Comparison of ENCODE assay signal across 7 mouse cellular contexts in genomic region chr1:74283686-74284463, GRCm38 (mm10). TPM values are rescaled to one million over a fixed set of nuclear protein-coding genes. Genes with fewer than 3 reads are reported as not detected.
DNase-seq lines count a peak whose midpoint lies in the region; ATAC-seq and TF ChIP-seq lines count a peak whose summit lies in the region.

No protein-coding gene starts in this region.

- no peak; the same call in 1 of the 2 replicates for TF ChIP-seq POLR2A in embryonic fibroblast, embryonic 13.5 days (IDR thresholded peaks at IDR 0.05; ENCODE audit: low read depth, low read length)

- H3K9ac ChIP-seq in hindbrain, embryonic 12.5 days: peak overlapping the region; percentile 89

- H3K4me2 ChIP-seq in hindbrain, embryonic 12.5 days (replicated peaks): peak overlapping the region; percentile 87

- peak; percentile 23; the same call in 1 of the 2 replicates for ATAC-seq in G1E (ENCODE audit: extremely low read depth, insufficient number of reproducible peaks, low FRiP score, poor library complexity, severe bottlenecking)
- ATAC-seq in hindbrain, embryonic 12.5 days (ENCODE audit: low FRiP score): peak; percentile 48

- peaks cover 70% of the 10 kb centered on the region for H3K36me3 ChIP-seq in G1E (replicated peaks)
- peaks cover 44% of the 10 kb centered on the region for H3K36me3 ChIP-seq in hindbrain, embryonic 12.5 days
- H3K36me3 ChIP-seq in megakaryocyte, embryonic 14.5 days (replicated peaks; ENCODE audit: low read length): peaks cover 70% of the 10 kb centered on the region

- peak; percentile 81 for DNase-seq in G1E (ENCODE audit: low spot score)
- DNase-seq in adrenal gland, postnatal 10 days: peak; percentile 83
- peak; percentile 42 to 86 for DNase-seq in left cerebral cortex, postnatal 10 days (ENCODE audit: extremely low spot score in 1 of 2, low spot score in 2 of 2)
- peak; percentile 59 to 64 for DNase-seq in spleen, postnatal 36 days (ENCODE audit: low spot score in 2 of 2)

- 15% methylated on average over 15 of the region's 15 CpGs for WGBS in hindbrain, embryonic 12.5 days

- intact Hi-C loops in left cerebral cortex, postnatal 10 days (cut with DNase I): no loop called here

- peaks cover 3% of the 10 kb centered on the region; the same call in 1 of the 2 replicates for H3K27me3 ChIP-seq in G1E (ENCODE audit: insufficient read depth, low read length)
- no peaks in the 10 kb centered on the region for H3K27me3 ChIP-seq in hindbrain, embryonic 12.5 days
- peaks cover 3% of the 10 kb centered on the region for H3K27me3 ChIP-seq in megakaryocyte, embryonic 14.5 days (replicated peaks)

- no peak overlapping the region for H3K27ac ChIP-seq in embryonic fibroblast, embryonic 13.5 days (ENCODE audit: insufficient read depth, low read length)
- H3K27ac ChIP-seq in hindbrain, embryonic 12.5 days: peak overlapping the region; percentile 75

- no peaks in the 10 kb centered on the region for H3K9me3 ChIP-seq in G1E (replicated peaks)
- H3K9me3 ChIP-seq in hindbrain, embryonic 12.5 days (replicated peaks): no peaks in the 10 kb centered on the region
- H3K9me3 ChIP-seq in megakaryocyte, embryonic 14.5 days: no peaks in the 10 kb centered on the region

- H3K4me3 ChIP-seq in G1E (ENCODE audit: low read depth, low read length): peak overlapping the region; percentile 79
- peak overlapping the region; percentile 72 for H3K4me3 ChIP-seq in embryonic fibroblast, embryonic 13.5 days (ENCODE audit: insufficient read depth, low read length)
- H3K4me3 ChIP-seq in hindbrain, embryonic 12.5 days: peak overlapping the region; percentile 78
- H3K4me3 ChIP-seq in megakaryocyte, embryonic 14.5 days (replicated peaks): peak overlapping the region; percentile 95

- no peak for TF ChIP-seq CTCF in G1E (IDR thresholded peaks at IDR 0.05; ENCODE audit: low read depth, low read length)
- no peak for TF ChIP-seq CTCF in embryonic fibroblast, embryonic 13.5 days (IDR thresholded peaks at IDR 0.05; ENCODE audit: borderline replicate concordance, insufficient read depth, low read length)

- peaks cover 67% of the 10 kb centered on the region for H3K4me1 ChIP-seq in G1E (ENCODE audit: insufficient read depth, low read depth, low read length)
- H3K4me1 ChIP-seq in embryonic fibroblast, embryonic 13.5 days (ENCODE audit: control insufficient read depth, insufficient read depth, low read length): peaks cover 4% of the 10 kb centered on the region
- H3K4me1 ChIP-seq in hindbrain, embryonic 12.5 days: peaks cover 20% of the 10 kb centered on the region
- H3K4me1 ChIP-seq in megakaryocyte, embryonic 14.5 days: peaks cover 77% of the 10 kb centered on the region

RNA-seq across cellular contexts. Expression of gene Aamp, which starts 0.7 kb away (rescaled TPM):
- 54.8 and 63.5 TPM in 2 replicates for total RNA-seq in G1E (2014; fragmentation: Nextera tagmentation)
- 127 and 129 TPM in 2 replicates for total RNA-seq in G1E (2017)
- 250 and 265 TPM in 2 replicates for polyA plus RNA-seq in G1E (2012)
- total RNA-seq in adrenal gland, postnatal 10 days (2021): 100 to 1,000 TPM; 151 to 159 TPM
- 85.7 and 90.3 TPM in 2 replicates for polyA plus RNA-seq in embryonic fibroblast, embryonic 13.5 days (2011; ENCODE audit: insufficient read length, low read depth, missing spikeins)
- polyA plus RNA-seq in hindbrain, embryonic 12.5 days (2016; fragmentation: Nextera tagmentation; extraction: Ambion mirVana): 180 and 183 TPM in 2 replicates
- total RNA-seq in left cerebral cortex, postnatal 10 days (2021): 100 to 1,000 TPM; 131 to 139 TPM
- 180 and 228 TPM in 2 replicates for polyA plus RNA-seq in megakaryocyte, embryonic 14.5 days (2012; ENCODE audit: insufficient read depth, low replicate concordance)

RNA-seq across cellular contexts. Expression of gene Pnkd, which starts 0.9 kb away (rescaled TPM):
- total RNA-seq in G1E (2014; fragmentation: Nextera tagmentation) (27.7 and 58.4 TPM in 2 replicates), G1E (2017) (30.5 and 37.9 TPM in 2 replicates)
- polyA plus RNA-seq in G1E (2012): 186 and 219 TPM in 2 replicates
- 100 to 1,000 TPM; 116 to 139 TPM for total RNA-seq in adrenal gland, postnatal 10 days (2021)
- polyA plus RNA-seq in embryonic fibroblast, embryonic 13.5 days (2011; ENCODE audit: insufficient read length, low read depth, missing spikeins): 19.6 and 21.5 TPM in 2 replicates
- 94.0 and 97.8 TPM in 2 replicates for polyA plus RNA-seq in hindbrain, embryonic 12.5 days (2016; fragmentation: Nextera tagmentation; extraction: Ambion mirVana)
- total RNA-seq in left cerebral cortex, postnatal 10 days (2021): 100 to 1,000 TPM; 109 to 124 TPM
- 113 and 116 TPM in 2 replicates for polyA plus RNA-seq in megakaryocyte, embryonic 14.5 days (2012; ENCODE audit: insufficient read depth, low replicate concordance)

RNA-seq across cellular contexts. Expression of gene Gpbar1, which starts 5.5 kb away (rescaled TPM):
- total RNA-seq in G1E (2014; fragmentation: Nextera tagmentation) (not detected in 2 replicates), G1E (2017) (0.11 TPM in 1 of 2 replicates, not detected in the other)
- polyA plus RNA-seq in G1E (2012): not detected in 2 replicates
- total RNA-seq in adrenal gland, postnatal 10 days (2021): under 1 TPM in 1 of 2 experiments, not detected in 1; 0.24 TPM
- polyA plus RNA-seq in embryonic fibroblast, embryonic 13.5 days (2011; ENCODE audit: insufficient read length, low read depth, missing spikeins): 0.92 and 1.3 TPM in 2 replicates
- 0.19 TPM in 1 of 2 replicates, not detected in the other for polyA plus RNA-seq in hindbrain, embryonic 12.5 days (2016; fragmentation: Nextera tagmentation; extraction: Ambion mirVana)
- total RNA-seq in left cerebral cortex, postnatal 10 days (2021): not detected
- polyA plus RNA-seq in megakaryocyte, embryonic 14.5 days (2012; ENCODE audit: insufficient read depth, low replicate concordance): 0.28 TPM in 1 of 2 replicates, not detected in the other

RNA-seq across cellular contexts. Expression of gene Tmbim1, which starts 21.5 kb away (rescaled TPM):
- total RNA-seq in G1E (2014; fragmentation: Nextera tagmentation) (18.7 and 19.8 TPM in 2 replicates), G1E (2017) (19.7 and 26.0 TPM in 2 replicates)
- 110 and 115 TPM in 2 replicates for polyA plus RNA-seq in G1E (2012)
- total RNA-seq in adrenal gland, postnatal 10 days (2021): 10 to 100 TPM; 63.6 to 68.8 TPM
- 88.6 and 115 TPM in 2 replicates for polyA plus RNA-seq in embryonic fibroblast, embryonic 13.5 days (2011; ENCODE audit: insufficient read length, low read depth, missing spikeins)
- 11.7 and 13.4 TPM in 2 replicates for polyA plus RNA-seq in hindbrain, embryonic 12.5 days (2016; fragmentation: Nextera tagmentation; extraction: Ambion mirVana)
- total RNA-seq in left cerebral cortex, postnatal 10 days (2021): 10 to 100 TPM; 10.4 to 11.2 TPM
- 128 and 140 TPM in 2 replicates for polyA plus RNA-seq in megakaryocyte, embryonic 14.5 days (2012; ENCODE audit: insufficient read depth, low replicate concordance)

RNA-seq across cellular contexts. Expression of gene Arpc2, which starts 48.0 kb away (rescaled TPM):
- total RNA-seq in G1E (2014; fragmentation: Nextera tagmentation): 876 and 934 TPM in 2 replicates
- 647 and 716 TPM in 2 replicates for total RNA-seq in G1E (2017)
- 746 and 964 TPM in 2 replicates for polyA plus RNA-seq in G1E (2012)
- 100 to 1,000 TPM; 186 TPM for total RNA-seq in adrenal gland, postnatal 10 days (2021)
- 446 and 515 TPM in 2 replicates for polyA plus RNA-seq in embryonic fibroblast, embryonic 13.5 days (2011; ENCODE audit: insufficient read length, low read depth, missing spikeins)
- 370 and 394 TPM in 2 replicates for polyA plus RNA-seq in hindbrain, embryonic 12.5 days (2016; fragmentation: Nextera tagmentation; extraction: Ambion mirVana)
- total RNA-seq in left cerebral cortex, postnatal 10 days (2021): 100 to 1,000 TPM; 316 to 324 TPM
- 817 and 1,833 TPM in 2 replicates for polyA plus RNA-seq in megakaryocyte, embryonic 14.5 days (2012; ENCODE audit: insufficient read depth, low replicate concordance)
